19 mouse cellular contexts compared by ENCODE assay signal in the genomic region with DNA sequence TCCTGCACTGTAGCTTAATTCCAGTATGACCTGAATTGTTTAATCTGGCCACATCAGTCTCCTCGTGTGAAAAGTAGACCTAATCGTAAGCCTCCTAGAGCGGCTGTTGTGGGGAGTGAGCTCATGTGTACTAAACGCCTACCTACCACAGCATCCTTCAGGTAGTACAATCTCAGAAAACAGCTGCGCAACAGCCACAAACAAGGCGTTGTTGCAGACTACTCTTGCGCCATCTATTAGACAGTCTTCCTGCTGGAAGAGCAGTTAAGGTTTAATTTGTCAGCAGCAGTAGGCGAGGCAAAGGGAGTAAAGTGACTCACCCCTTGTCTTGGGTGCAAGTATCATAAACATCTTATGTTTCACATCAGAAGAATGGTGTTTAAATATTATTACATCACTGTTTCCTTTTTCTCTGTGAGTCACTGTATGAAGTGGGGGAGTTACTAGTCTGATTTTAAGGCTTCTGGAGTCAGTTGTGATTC. TPM values are rescaled to one million over a fixed set of nuclear protein-coding genes. Genes with fewer than 3 reads are reported as not detected.
DNase-seq lines count a peak whose midpoint lies in the region; ATAC-seq and TF ChIP-seq lines count a peak whose summit lies in the region.
"Had no signal": no experiment of that assay in that cellular context is flagged by ENCODE, and none has a peak within 500 bp of the region (broad histone marks: within the 10 kb centered on the region; RNA-seq: fewer than 3 reads in every experiment).

No protein-coding gene starts in this region.

- 55% methylated on average over 8 of the region's 8 CpGs for WGBS in lung, postnatal 0 days
- WGBS in intestine, embryonic 14.5 days = 66% methylated on average over 8 of the region's 8 CpGs
- 58% methylated on average over 8 of the region's 8 CpGs for WGBS in stomach, embryonic 15.5 days
- 78% methylated on average over 8 of the region's 8 CpGs for WGBS in thymus, adult 2 months

- peak; percentile 95 for DNase-seq in lung, postnatal 0 days (ENCODE audit: low spot score)
- no peak for DNase-seq in lung, postnatal 4 days
- peak; percentile 64 for DNase-seq in Patski (ENCODE audit: low read depth, low spot score)
- DNase-seq in intestine, embryonic 14.5 days (ENCODE audit: low spot score) = no peak
- no peak for DNase-seq in thymus, adult 2 months
- DNase-seq in gastrocnemius, postnatal 10 days = no peak
- no peak for DNase-seq in spleen, postnatal 10 days (ENCODE audit: low spot score in 2 of 2)
- DNase-seq: adrenal gland, postnatal 14 days; cerebellum, adult 8-10 months; spleen, adult 18-20 months; thymus, postnatal 4 days had no signal

- no peaks in the 10 kb centered on the region for H3K36me3 ChIP-seq in lung, postnatal 0 days (ENCODE audit: insufficient read depth, low read length)
- H3K36me3 ChIP-seq in intestine, embryonic 14.5 days (ENCODE audit: control insufficient read depth, insufficient read depth, low read length) = no peaks in the 10 kb centered on the region
- H3K36me3 ChIP-seq in stomach, embryonic 15.5 days = no peaks in the 10 kb centered on the region
- H3K36me3 ChIP-seq in thymus, adult 2 months (ENCODE audit: control insufficient read depth, insufficient read depth, low read length) = no peaks in the 10 kb centered on the region
- H3K36me3 ChIP-seq: embryonic facial prominence, embryonic 13.5 days; neural tube, embryonic 15.5 days had no signal

- H3K9ac ChIP-seq in lung, postnatal 0 days (replicated peaks; ENCODE audit: low read depth) = no peak overlapping the region
- no peak overlapping the region for H3K9ac ChIP-seq in intestine, embryonic 14.5 days (ENCODE audit: low read length)
- no peak overlapping the region for H3K9ac ChIP-seq in stomach, embryonic 15.5 days
- H3K9ac ChIP-seq: embryonic facial prominence, embryonic 13.5 days; liver, embryonic 14.5 days; neural tube, embryonic 15.5 days had no signal

- no peak for TF ChIP-seq POLR2A in thymus, adult 2 months (IDR thresholded peaks at IDR 0.05; ENCODE audit: control insufficient read depth, extremely low read depth, insufficient read depth, low read length, poor library complexity)

- H3K27ac ChIP-seq in lung, postnatal 0 days (ENCODE audit: low read length) = peak overlapping the region; percentile 75
- H3K27ac ChIP-seq in intestine, embryonic 14.5 days (ENCODE audit: low read depth) = peak overlapping the region; percentile 78
- peak overlapping the region; percentile 77 for H3K27ac ChIP-seq in stomach, embryonic 15.5 days
- H3K27ac ChIP-seq in thymus, adult 2 months (ENCODE audit: control insufficient read depth, insufficient read depth, low read length) = no peak overlapping the region
- H3K27ac ChIP-seq: embryonic facial prominence, embryonic 13.5 days; hindbrain, postnatal 0 days; liver, embryonic 14.5 days; neural tube, embryonic 15.5 days had no signal

- H3K4me2 ChIP-seq in lung, postnatal 0 days (replicated peaks; ENCODE audit: low read depth, low read length) = no peak overlapping the region
- H3K4me2 ChIP-seq in intestine, embryonic 14.5 days (ENCODE audit: low read length) = 0 out of 2 replicates have a peak overlapping the region, but pooled peaks have one; percentile 13
- H3K4me2 ChIP-seq in stomach, embryonic 15.5 days = no peak overlapping the region
- H3K4me2 ChIP-seq: embryonic facial prominence, embryonic 13.5 days; heart, embryonic 11.5 days; midbrain, embryonic 11.5 days; neural tube, embryonic 15.5 days had no signal

- CTCF ChIA-PET in Patski (lab: Charles Lee) = interaction anchor here (1.5 kb wide), 1 partner anchor 13 kb away, joined by 4 read pairs; no protein-coding TSS in a partner anchor

- H3K27me3 ChIP-seq in lung, postnatal 0 days (replicated peaks; ENCODE audit: insufficient read depth, low read length) = no peaks in the 10 kb centered on the region
- H3K27me3 ChIP-seq in Patski = no peaks in the 10 kb centered on the region
- H3K27me3 ChIP-seq in intestine, embryonic 14.5 days (replicated peaks; ENCODE audit: control insufficient read depth, insufficient read depth, low read length) = no peaks in the 10 kb centered on the region
- no peaks in the 10 kb centered on the region for H3K27me3 ChIP-seq in stomach, embryonic 15.5 days (replicated peaks)
- no peaks in the 10 kb centered on the region for H3K27me3 ChIP-seq in thymus, adult 2 months (ENCODE audit: control insufficient read depth, insufficient read depth, low read length)
- H3K27me3 ChIP-seq: embryonic facial prominence, embryonic 13.5 days; neural tube, embryonic 15.5 days had no signal

- no peak for TF ChIP-seq CTCF in lung, postnatal 0 days (IDR thresholded peaks at IDR 0.05)
- no peak for TF ChIP-seq CTCF in Patski (IDR thresholded peaks at IDR 0.05)
- no peak for TF ChIP-seq CTCF in thymus, adult 2 months (IDR thresholded peaks at IDR 0.05; ENCODE audit: borderline replicate concordance, control insufficient read depth, extremely low read depth, insufficient read depth, low read length, poor library complexity)

- ATAC-seq in lung, postnatal 0 days = peak; percentile 87
- peak; percentile 94 for ATAC-seq in Patski
- ATAC-seq in intestine, embryonic 14.5 days (replicated peaks; ENCODE audit: low FRiP score, low TSS enrichment, low read depth) = peak; percentile 37
- no peak for ATAC-seq in stomach, embryonic 15.5 days (ENCODE audit: insufficient read depth, low FRiP score, low read depth)
- ATAC-seq: hindbrain, postnatal 0 days had no signal

- H3K9me3 ChIP-seq in lung, postnatal 0 days (ENCODE audit: low read length) = no peaks in the 10 kb centered on the region
- H3K9me3 ChIP-seq in intestine, embryonic 14.5 days (ENCODE audit: control insufficient read depth, low read length) = no peaks in the 10 kb centered on the region
- H3K9me3 ChIP-seq in stomach, embryonic 15.5 days = no peaks in the 10 kb centered on the region
- H3K9me3 ChIP-seq: embryonic facial prominence, embryonic 13.5 days; G1E; neural tube, embryonic 15.5 days had no signal

- POLR2A ChIA-PET in Patski (lab: Charles Lee) = no interaction called here

- peaks cover 21% of the 10 kb centered on the region for H3K4me1 ChIP-seq in lung, postnatal 0 days (ENCODE audit: insufficient read depth, low read depth, low read length)
- H3K4me1 ChIP-seq in intestine, embryonic 14.5 days (replicated peaks; ENCODE audit: control insufficient read depth, insufficient read depth, low read length) = peaks cover 26% of the 10 kb centered on the region
- peaks cover 27% of the 10 kb centered on the region for H3K4me1 ChIP-seq in stomach, embryonic 15.5 days
- peaks cover 17% of the 10 kb centered on the region for H3K4me1 ChIP-seq in thymus, adult 2 months (replicated peaks; ENCODE audit: control insufficient read depth, insufficient read depth, low read length)

- TF ChIP-seq EP300 in lung, postnatal 0 days (IDR thresholded peaks at IDR 0.05) = peak; percentile 88

- no peak overlapping the region for H3K4me3 ChIP-seq in lung, postnatal 0 days (ENCODE audit: low read depth, low read length)
- no peak overlapping the region for H3K4me3 ChIP-seq in intestine, embryonic 14.5 days (ENCODE audit: low read depth, low read length)
- no peak overlapping the region for H3K4me3 ChIP-seq in stomach, embryonic 15.5 days (replicated peaks)
- H3K4me3 ChIP-seq in thymus, adult 2 months (ENCODE audit: control insufficient read depth, insufficient read depth, low read length) = no peak overlapping the region
- H3K4me3 ChIP-seq: embryonic facial prominence, embryonic 13.5 days; neural tube, embryonic 15.5 days had no signal

- in situ Hi-C loops in Patski (cut with MboI; ENCODE audit: low pct_unique_long_range_greater_than_20kb) = no loop called here

RNA-seq across cellular contexts. Expression of a gene that starts 57.3 kb away (rescaled TPM):
- polyA plus RNA-seq in lung, postnatal 0 days (2015; fragmentation: Nextera tagmentation; extraction: Ambion mirVana) = 9.5 and 11.0 TPM in 2 replicates
- polyA plus RNA-seq in Patski (2021) = 25.3 TPM
- 14.1 and 14.4 TPM in 2 replicates for polyA plus RNA-seq in intestine, embryonic 14.5 days (2014; fragmentation: Nextera tagmentation; extraction: Ambion mirVana)
- 9.1 and 11.3 TPM in 2 replicates for polyA plus RNA-seq in stomach, embryonic 15.5 days (2015; fragmentation: Nextera tagmentation; extraction: Ambion mirVana)
- 7.2 and 8.5 TPM in 2 replicates for polyA plus RNA-seq in thymus, adult 2 months (2012; rRNA removed)
- total RNA-seq in gastrocnemius, postnatal 10 days (2021) = 10 to 100 TPM in 1 of 2 experiments, 1 to 10 TPM in 1; 8.9 to 11.4 TPM

Comparison
In these comparisons a context has a peak if more than half of its experiments do, and no peak if none do; other contexts are left out.
1. DNase-seq: peak in lung, postnatal 0 days (single experiment) and Patski (single experiment); none in lung, postnatal 4 days (0 of 2), intestine, embryonic 14.5 days (single experiment), thymus, adult 2 months (single experiment), gastrocnemius, postnatal 10 days (single experiment) and spleen, postnatal 10 days (0 of 2).